Mouse (Mus musculus): ENCODE measurements at regions not wholly inside any gene's neighbourhood (a gene's known extent, or its start where the extent isn't known, plus 50 kb on each side); places are given as distances from the start of the nearest gene placed in this dataset. TPM values are rescaled to one million over a fixed set of nuclear protein-coding genes. Genes with fewer than 3 reads are reported as not detected.

MicroRNAs encoded in the stretch of these regions (microRNA counts, 519-probe panel; counts per million panel counts)
- microRNA mmu-miR-682: 2,367 counts per million, percentile 44 among the panel's probes with 10 or more counts

Small RNAs in the stretch of these regions (microRNA-seq; reads per million reads assigned to microRNA genes)
- not detected for gene Mir682
